Mouse (Mus musculus) left cerebral cortex, postnatal 25 days (tissue): ENCODE measurements around the gene Ndufc2. TPM values are rescaled to one million over a fixed set of nuclear protein-coding genes. Genes with fewer than 3 reads are reported as not detected.

Experiments
- total RNA-seq, 2 experiments: library from RNA; stranded (reverse); gene quantifications; 2 replicates each; pipeline ENCODE4 v1.2.3; 2021

The Ndufc2 gene
- total RNA-seq, 2 experiments from 2014 or later, result 228 to 241 TPM

Other genes with a start within 250 kb of the Ndufc2 start
- gene Usp35, start 68.0 kb upstream of the Ndufc2 start, total RNA-seq, result 10 to 100 TPM; 13.7 to 15.6 TPM
- gene Kctd21, start 67.7 kb upstream of the Ndufc2 start, total RNA-seq, result 10 to 100 TPM; 14.1 to 15.3 TPM
- 10 to 100 TPM; 11.8 to 12.9 TPM for gene Alg8, start 28.4 kb upstream of the Ndufc2 start, total RNA-seq
- 10 to 100 TPM; 16.0 to 20.0 TPM for gene Thrsp, start 17.7 kb downstream of the Ndufc2 start, total RNA-seq
- 1 to 10 TPM; 3.5 to 3.8 TPM for gene Kctd14, start 51.3 kb downstream of the Ndufc2 start, total RNA-seq
- gene Ints4, start 81.0 kb downstream of the Ndufc2 start, total RNA-seq, result 10 to 100 TPM; 23.9 to 28.5 TPM
- 10 to 100 TPM; 30.7 to 31.6 TPM for gene Aamdc, start 179.5 kb downstream of the Ndufc2 start, total RNA-seq
- gene Rsf1, start 179.9 kb downstream of the Ndufc2 start, total RNA-seq, result 10 to 100 TPM; 42.9 to 47.9 TPM